Mouse (Mus musculus) bone marrow, adult 2 months (tissue): ENCODE data around the gene Bud13. TPM values are rescaled to one million over a fixed set of nuclear protein-coding genes. Genes with fewer than 3 reads are reported as not detected.
"Not testable (repeated sequence)": the region's sequence is repeated elsewhere in the genome, so short reads cannot be mapped to it uniquely, and the experiment has no call there.

Source experiments
- H3K27ac ChIP-seq: fragments of 200-500 bp; 2 replicates; pipeline ENCODE4 v1.5.1; 2012; ENCODE audit warnings: low read depth, mild to moderate bottlenecking, control low read depth, inconsistent platforms, low read length; ENCODE audit not compliant: control insufficient read depth, poor library complexity, insufficient read depth
- H3K4me1 ChIP-seq: fragments of 200-500 bp; 2 replicates; pipeline ENCODE4 v1.6.1; 2011; ENCODE audit warnings: low read length; ENCODE audit not compliant: control insufficient read depth, insufficient read depth
- H3K4me3 ChIP-seq: fragments of 200-500 bp; replicated peaks from 2 replicates; pipeline ENCODE3; 2011; ENCODE audit warnings: mild to moderate bottlenecking, low read depth, low read length, control low read depth; ENCODE audit not compliant: control insufficient read depth
- CTCF ChIP-seq: fragments of 200-500 bp; IDR thresholded peaks from 2 replicates; pipeline ENCODE4 v1.5.1; 2011; ENCODE audit warnings: low read length, control low read depth; ENCODE audit not compliant: control insufficient read depth, insufficient read depth
- POLR2A ChIP-seq: fragments of 200-500 bp; IDR thresholded peaks from 2 replicates; pipeline ENCODE4 v1.6.1; 2011; ENCODE audit warnings: low read depth, mild to moderate bottlenecking, control low read depth, low read length, borderline replicate concordance; ENCODE audit not compliant: control insufficient read depth
- WGBS: fragments of 180-500 bp; shearing (Covaris S2); methylation state at CpG from one replicate; pipeline ENCODE4 v1.1.7; 2018; 5-methylcytosine and 5-hydroxymethylcytosine counted together
- polyA plus RNA-seq: library from polyadenylated mRNA; stranded (reverse); fragments of >200 nt; gene quantifications from 2 replicates; pipeline ENCODE4 v1.2.4, GENCODE M21; 2011; ENCODE audit warnings: low replicate concordance; ENCODE audit not compliant: missing spikeins, insufficient read depth, insufficient read length

Gene Bud13
- polyA plus RNA-seq, 1 experiment, result 13.4 TPM

DNA sequence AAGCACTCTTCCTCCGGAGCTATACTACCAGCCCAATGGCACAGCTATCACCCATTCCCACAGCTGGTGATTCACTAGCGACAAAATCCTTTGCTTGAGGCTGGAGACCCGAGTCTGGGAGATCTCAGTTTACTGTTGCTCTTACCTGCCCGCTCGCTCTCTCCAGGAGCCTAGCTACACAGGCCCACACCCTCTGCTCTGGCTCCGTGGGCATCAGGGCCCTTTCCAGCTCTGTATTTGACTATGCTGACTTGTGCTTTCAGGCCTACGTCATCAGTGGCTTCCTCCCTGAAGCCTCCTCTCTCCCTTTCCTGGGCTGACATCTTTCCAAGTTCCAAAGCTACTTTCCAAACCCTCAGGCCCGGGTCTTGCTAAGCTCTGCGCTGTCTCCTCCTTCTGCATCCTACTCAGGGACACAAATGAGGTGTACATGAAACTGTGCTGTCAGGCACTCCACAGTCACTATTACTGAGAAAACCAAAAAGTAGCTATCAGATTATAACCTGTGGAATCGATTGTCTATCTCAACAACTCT, 52.7 kb downstream of the Bud13 start:
- H3K4me1 ChIP-seq, result no peaks in the 10 kb centered on the region
- no peak overlapping the region for H3K27ac ChIP-seq
- H3K4me3 ChIP-seq, result no peak overlapping the region
- WGBS, result 72% methylated on average over 10 of the region's 10 CpGs
- TF ChIP-seq POLR2A (no peak), CTCF (no peak)

- not testable (repeated sequence) for H3K27ac ChIP-seq, H3K4me3 ChIP-seq, H3K4me1 ChIP-seq
- WGBS, result 88% methylated on average over 13 of the region's 14 CpGs
These were observed 53.5 kb downstream of the Bud13 start for GRCm38 (mm10) chr9:46336294-46336693.

GRCm38 (mm10) chr9:46337331-46337730, 54.5 kb downstream of the Bud13 start:
- H3K4me3 ChIP-seq, result no peak overlapping the region
- TF ChIP-seq POLR2A, result no peak
- no peak overlapping the region for H3K27ac ChIP-seq
- WGBS, result 69% methylated on average over 7 of the region's 7 CpGs
- H3K4me1 ChIP-seq, result no peaks in the 10 kb centered on the region

DNA sequence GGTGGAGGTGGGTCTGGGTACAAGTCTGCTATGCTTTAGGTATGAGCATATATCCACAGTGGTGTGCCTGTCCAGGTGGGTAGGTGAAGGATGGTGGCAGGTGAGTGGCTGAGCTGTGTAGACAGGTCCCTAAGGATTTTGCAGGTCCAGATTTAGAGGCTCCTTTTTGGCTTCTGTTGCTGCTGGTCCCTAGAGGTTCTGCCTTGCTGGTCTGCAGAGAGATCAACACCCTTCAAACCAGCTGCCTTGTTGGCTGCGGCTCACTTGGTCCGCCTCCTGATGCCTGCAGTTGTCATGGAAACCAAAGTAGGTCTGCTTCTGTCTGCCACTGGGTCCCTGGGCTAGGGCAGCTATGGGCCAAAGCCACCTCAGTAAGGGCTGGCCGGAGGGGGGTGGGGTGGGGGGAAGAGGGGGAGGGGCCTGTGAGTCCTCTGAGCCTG, 55.1 kb downstream of the Bud13 start:
- Histone ChIP-seq H3K27ac (no peak overlapping the region), H3K4me3 (no peak overlapping the region), H3K4me1 (no peaks in the 10 kb centered on the region)
- TF ChIP-seq CTCF (no peak), POLR2A (no peak)
- WGBS, result 45% methylated on average over 3 of the region's 3 CpGs

GRCm38 (mm10) chr9:46338384-46338783, 55.6 kb downstream of the Bud13 start:
- no peak for TF ChIP-seq CTCF
- no peak for TF ChIP-seq POLR2A
- no peak overlapping the region for H3K27ac ChIP-seq
- H3K4me3 ChIP-seq, result no peak overlapping the region
- WGBS, result 66% methylated on average over 4 of the region's 4 CpGs
- no peaks in the 10 kb centered on the region for H3K4me1 ChIP-seq

DNA sequence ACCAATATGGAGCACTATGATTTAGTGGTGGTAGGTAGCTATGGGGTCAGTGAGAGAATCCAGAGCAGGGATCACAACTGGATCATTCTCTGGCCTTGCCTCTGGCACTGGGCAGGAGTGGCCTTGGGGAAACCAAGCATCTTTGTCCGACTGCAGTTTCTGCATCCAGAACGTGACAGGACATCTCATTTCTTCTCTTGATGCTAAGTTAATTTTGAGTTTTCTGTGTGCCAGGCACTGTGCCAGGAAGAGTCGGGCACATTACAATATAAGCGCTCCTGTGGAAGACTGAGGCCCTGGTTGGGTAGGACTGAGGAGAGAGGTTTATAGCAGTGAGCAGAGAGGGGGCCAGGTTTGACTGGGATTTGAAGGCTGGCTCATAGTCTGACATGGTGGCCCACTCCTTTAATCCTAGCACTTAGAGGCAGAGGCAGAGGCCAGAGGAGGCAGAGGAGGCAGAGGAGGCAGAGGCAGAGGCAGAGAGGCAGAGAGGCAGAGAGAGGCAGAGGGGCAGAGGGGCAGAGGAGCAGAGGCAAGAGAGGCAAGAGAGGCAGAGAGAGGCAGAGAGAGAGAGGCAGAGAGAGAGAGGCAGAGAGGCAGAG, 56.3 kb downstream of the Bud13 start:
- H3K27ac ChIP-seq, result no peak overlapping the region
- TF ChIP-seq POLR2A (no peak), CTCF (no peak)
- H3K4me1 ChIP-seq, result no peaks in the 10 kb centered on the region
- 74% methylated on average over 4 of the region's 4 CpGs for WGBS
- H3K4me3 ChIP-seq, result no peak overlapping the region

DNA sequence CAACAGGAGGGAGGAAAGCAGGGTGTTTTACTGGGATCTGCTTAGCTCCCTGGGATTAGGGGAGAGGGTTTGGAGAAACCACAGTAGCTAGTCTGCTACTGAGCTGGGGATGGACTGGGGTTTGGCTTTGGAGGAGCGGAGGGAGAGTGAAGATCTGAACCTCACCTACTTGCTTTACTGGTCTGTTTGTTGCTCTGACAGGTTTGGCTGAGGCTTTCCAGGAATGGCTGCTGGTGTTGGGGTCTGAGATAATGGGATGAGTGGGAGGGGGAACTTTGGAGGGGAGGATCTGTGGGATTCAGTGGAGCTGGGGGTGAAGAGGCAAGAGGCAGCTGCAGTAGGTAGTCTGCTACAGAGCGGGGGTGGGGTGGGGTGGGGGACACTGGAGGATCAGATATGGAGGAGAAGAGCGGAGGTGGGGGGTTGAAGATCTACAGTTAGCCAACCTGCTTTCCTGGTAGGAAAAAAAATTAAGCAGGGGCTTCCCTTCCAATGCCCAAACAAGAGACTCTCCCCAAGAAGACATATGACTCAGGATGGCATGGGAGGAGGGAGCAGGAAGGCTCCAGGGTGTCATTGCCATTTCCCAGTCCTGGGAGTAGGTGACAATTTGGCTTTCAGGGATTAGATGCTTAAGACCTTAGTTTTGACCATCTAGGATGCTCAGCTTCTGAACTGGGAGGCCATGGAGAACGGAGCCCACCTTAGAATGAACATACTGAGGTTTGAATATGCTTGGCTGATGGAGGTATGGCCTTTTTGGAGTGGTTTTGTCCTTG, 63.3 kb downstream of the Bud13 start:
- no peak overlapping the region for H3K27ac ChIP-seq
- TF ChIP-seq POLR2A (no peak), CTCF (no peak)
- 73% methylated on average over 4 of the region's 4 CpGs for WGBS
- H3K4me3 ChIP-seq, result no peak overlapping the region
- no peaks in the 10 kb centered on the region for H3K4me1 ChIP-seq

Other genes with a start within 250 kb of the Bud13 start
- 18.0 and 44.4 TPM in 2 replicates for gene Apoa1, start 54.4 kb upstream of the Bud13 start, polyA plus RNA-seq
- 15.5 and 47.2 TPM in 2 replicates for gene Apoc3, start 47.4 kb upstream of the Bud13 start, polyA plus RNA-seq
- not detected in 2 replicates for gene Apoa4, start 42.3 kb upstream of the Bud13 start, polyA plus RNA-seq
- 0.38 and 3.9 TPM in 2 replicates for gene Apoa5, start 14.4 kb upstream of the Bud13 start, polyA plus RNA-seq
- 22.3 and 64.6 TPM in 2 replicates for gene Zpr1, start 9.9 kb upstream of the Bud13 start, polyA plus RNA-seq
- not detected in 2 replicates for gene 4931429L15Rik, start 37.0 kb downstream of the Bud13 start, polyA plus RNA-seq